Mouse (Mus musculus) adrenal gland, adult (tissue): Measurements from ENCODE around the gene Dnah6.

ENCODE experiments used
- DNase-seq, 2 experiments: peaks; one replicate each; pipeline ENCODE4 v3.0.0; 2022 to 2023; ENCODE audit warnings: low spot score in 1 of 2; ENCODE audit not compliant: inconsistent age in 2 of 2

Dnah6 gene

GRCm38 (mm10) chr6:73228881-73229280, 7.4 kb upstream of the Dnah6 start:
- no peak for DNase-seq

DNA sequence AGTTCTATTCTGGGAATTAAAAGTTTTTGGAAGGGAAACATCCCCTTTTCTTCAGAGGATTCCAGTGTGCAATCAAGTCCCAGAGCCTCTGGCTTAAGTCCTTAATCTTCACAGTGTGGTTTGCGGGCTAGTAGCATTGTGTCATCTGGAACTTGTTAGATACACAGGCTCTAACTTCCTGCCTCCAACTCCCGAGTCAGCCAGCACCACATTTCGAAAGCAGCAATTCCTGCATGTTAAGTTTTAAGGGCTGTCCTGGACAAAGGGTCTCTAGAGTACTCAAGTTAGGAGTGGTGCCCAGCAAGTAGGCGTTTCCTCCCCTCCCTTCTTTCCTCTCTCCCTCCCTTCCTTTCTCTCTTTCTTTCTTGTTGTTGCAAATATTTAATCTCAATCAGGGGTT, 7.0 kb upstream of the Dnah6 start:
- DNase-seq: no peak

GRCm38 (mm10) chr6:73227376-73228158, 6.1 kb upstream of the Dnah6 start:
- peak in 1 of 2 experiments; percentile 64 for DNase-seq

- DNase-seq: peak; percentile 92 to 95
Measured at GRCm38 (mm10) chr6:73222841-73223526, 1.5 kb upstream of the Dnah6 start.

DNA sequence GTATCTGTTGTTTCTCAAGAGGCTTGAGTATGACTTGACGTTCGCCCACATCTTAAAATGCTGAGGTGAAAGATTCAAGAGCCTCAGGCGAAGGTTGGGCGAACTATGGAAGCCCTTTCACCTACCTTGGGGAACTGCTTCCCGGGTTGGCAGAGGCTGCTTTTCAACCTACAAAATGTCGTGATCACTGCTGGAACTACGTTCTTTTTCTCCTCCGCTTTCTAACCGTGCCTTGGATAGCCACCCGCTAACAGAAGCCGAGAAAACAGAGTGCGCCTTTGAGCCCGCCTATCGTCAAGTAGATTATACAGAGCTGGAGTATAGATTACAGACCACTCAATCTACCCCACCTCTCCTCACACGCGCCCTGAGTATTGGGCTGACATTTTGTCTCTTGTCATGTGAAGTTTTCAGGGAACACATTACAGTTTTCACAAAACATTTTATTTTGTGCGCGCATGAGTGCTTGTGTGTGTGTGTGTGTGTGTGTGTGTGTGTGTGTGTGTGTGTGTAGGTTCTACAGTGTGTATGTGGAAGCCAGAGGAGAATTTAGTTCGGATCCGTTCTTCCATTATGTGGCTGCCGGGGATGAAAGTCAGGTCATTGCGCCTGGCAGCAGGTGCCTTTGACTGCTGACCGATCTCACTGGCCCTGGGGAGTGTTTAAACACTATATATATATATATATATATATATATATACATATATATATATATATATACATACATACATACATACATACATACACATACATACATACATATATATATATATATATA, 696 bp upstream of the Dnah6 start:
- no peak for DNase-seq

- no peak for DNase-seq
Measured at GRCm38 (mm10) chr6:73211602-73212001, 9.8 kb downstream of the Dnah6 start.

DNA sequence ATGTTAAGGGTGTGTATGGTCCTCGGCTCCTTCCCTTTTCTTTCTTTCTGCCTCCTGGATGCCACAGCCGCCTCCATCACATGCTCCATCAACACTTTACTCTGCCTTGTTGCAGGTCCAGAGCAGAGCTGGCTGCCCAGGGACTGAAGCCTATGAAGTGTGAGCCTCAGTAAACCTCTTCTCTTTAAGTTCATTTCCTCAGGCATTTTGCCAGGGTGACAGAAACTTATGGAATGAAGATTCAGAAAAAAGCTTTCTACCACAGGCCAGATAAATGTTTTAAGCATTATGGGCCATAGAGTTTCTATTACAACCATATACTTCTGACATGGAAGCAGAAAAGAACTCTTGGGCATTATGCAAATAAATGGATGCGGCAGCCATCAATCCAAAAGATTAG, 10.4 kb downstream of the Dnah6 start:
- no peak for DNase-seq

GRCm38 (mm10) chr6:73210445-73210972, 10.9 kb downstream of the Dnah6 start:
- no peak for DNase-seq

DNA sequence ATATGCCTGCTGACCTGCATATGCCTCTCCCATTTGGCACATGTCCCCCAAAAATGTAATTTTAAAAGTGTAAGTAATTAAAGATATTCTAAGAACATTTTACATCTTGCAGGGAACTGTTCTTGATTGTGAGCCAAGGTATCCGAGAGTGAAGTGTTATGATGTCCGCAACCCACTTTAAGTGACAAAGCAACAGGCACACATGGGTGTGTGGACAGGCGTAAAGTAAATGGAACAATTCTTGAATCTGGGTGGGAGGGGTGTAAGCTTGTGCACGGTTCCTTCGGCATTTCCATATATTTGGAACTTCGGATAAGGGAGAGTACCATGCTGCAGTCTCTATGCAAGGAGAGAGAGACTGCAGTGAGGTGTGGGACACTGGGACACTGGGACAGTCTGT, 11.9 kb downstream of the Dnah6 start:
- no peak for DNase-seq

GRCm38 (mm10) chr6:73204937-73205336, 16.5 kb downstream of the Dnah6 start:
- DNase-seq: no peak

- DNase-seq: no peak
Measured at GRCm38 (mm10) chr6:73203724-73204123, 17.7 kb downstream of the Dnah6 start.

DNA sequence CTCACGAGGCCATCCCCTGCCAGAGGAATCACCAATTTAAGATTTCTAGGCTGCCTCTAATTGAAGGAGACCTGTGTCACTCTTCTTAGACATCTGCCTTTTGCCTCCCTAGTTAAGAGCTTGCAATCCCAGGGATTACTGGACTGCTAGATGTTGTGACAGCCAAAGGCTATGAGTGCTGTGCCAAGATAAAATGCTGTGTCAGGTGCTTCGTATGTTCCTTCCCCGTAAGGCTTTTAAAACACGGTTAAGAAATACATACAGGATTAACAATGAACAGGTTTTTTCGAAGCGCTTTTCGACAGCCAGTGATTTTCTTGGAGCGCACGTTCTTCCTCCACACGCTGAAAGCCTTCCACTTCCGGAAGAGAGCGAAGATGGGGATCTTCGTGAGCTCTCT, 26.2 kb downstream of the Dnah6 start:
- no peak for DNase-seq

GRCm38 (mm10) chr6:73190756-73191155, 30.7 kb downstream of the Dnah6 start:
- DNase-seq: no peak

- DNase-seq: no peak
Measured at GRCm38 (mm10) chr6:73184276-73184675, 37.2 kb downstream of the Dnah6 start.

GRCm38 (mm10) chr6:73182987-73183386, 38.5 kb downstream of the Dnah6 start:
- DNase-seq: no peak

DNA sequence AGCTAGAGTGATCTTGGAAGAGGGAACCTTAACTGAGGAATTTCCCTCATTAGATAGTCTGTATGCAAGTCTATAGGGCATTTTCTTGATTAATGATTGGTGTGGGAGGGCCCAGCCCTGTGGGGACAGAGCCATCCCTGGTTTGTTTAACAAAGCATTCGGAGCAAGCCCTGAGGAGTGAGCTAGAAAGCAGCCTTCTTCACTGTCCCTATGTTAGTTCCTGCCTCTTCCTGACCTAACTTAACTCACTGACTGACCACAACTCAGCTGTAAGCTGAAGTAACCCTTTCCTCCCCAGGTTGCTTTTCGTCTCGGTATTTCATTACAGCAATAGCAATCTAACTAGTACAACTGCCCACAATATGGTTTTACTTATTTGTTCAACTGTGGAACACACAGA, 39.0 kb downstream of the Dnah6 start:
- no peak for DNase-seq

GRCm38 (mm10) chr6:73182006-73182405, 39.4 kb downstream of the Dnah6 start:
- no peak for DNase-seq

GRCm38 (mm10) chr6:73175156-73175555, 46.3 kb downstream of the Dnah6 start:
- DNase-seq: no peak

- no peak for DNase-seq
Measured at GRCm38 (mm10) chr6:73167230-73167629, 54.2 kb downstream of the Dnah6 start.

DNA sequence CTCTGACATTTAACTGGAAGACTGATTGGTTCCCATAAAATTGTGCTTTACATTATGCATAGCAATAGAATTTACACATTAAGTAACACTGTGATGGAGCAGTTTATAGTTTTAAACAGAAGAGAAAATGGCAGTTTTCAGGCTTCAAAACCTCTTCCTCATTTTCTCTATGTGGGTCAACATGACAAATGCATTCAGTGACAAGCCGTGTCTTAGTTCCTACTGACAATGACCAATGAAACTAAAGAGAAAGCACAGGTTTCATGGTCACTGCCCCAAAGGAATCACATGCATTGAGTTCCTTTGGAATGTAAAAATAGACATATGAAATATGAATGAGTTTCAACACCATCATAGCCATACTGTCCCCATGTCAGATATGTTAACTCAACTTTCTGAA, 58.5 kb downstream of the Dnah6 start:
- DNase-seq: no peak

DNA sequence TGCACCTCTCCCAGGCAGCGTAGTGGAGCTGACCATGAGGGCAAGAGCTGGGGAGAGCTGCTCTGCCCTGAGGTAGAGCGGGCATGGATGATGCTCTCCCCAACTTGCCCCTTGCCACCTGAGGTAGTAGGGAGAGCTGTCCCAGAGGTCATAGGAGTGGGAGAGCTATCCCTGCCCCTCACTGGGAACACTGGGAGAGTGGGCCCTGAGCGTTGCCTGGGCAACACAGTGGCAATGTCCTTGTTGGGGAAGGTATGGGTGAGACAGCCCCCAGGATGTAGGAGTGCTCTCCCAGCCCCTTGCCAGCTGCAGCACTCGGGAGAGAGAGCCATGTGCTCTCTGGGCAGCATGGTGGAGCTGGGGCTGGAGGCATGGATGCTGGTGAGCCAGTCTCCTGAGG, 60.1 kb downstream of the Dnah6 start:
- no peak for DNase-seq

- no peak for DNase-seq
Measured at GRCm38 (mm10) chr6:73155455-73155854, 66.0 kb downstream of the Dnah6 start.
